Mouse (Mus musculus): ENCODE results near the gene Arfgef3.

Gene Arfgef3

DNA sequence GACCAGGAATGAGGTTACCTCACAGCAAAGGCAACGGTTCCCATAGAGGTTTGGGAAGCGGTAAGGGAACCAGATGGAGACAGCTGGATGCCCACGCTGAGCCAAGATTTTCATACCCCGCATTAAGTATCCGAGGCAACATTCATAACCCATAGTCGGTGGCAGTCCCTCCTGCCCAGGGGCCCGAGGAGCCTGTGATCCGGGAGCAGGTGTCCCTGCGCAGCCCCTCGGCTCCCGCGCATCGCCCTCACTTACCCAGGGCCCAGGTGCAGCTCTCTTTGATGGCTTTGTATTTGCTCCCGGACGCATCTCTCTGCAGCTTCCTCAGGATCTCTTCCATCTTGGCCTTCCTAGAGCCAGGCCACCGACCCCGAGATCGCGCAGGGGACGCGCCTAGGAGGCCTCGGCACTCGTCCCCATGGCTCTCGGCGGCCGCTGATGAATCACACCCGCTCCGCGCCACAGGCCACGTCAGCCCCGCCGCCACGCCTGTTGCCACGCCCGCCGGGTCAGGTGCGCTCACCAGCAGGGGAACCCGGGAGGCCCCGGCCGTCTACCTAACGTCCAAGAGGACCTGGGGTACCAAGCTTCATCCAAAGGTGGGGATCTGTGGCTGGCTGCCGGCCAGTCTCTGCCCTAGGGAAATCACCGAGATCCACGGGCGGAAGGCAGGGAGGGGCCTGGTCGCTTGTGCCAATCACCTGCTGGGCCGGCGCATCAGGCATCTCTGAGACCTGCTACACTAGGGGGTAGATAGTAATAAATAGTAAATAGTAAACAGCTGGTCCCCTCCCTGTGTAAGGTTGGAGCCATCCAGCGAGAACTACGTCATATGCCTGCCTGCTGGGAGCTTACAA, at the start of gene Arfgef3:
TSS of gene Arfgef3 (minus strand) at position 664 of the 857 bp plus-strand sequence.
- CTCF ChIA-PET = no interaction called here

DNA sequence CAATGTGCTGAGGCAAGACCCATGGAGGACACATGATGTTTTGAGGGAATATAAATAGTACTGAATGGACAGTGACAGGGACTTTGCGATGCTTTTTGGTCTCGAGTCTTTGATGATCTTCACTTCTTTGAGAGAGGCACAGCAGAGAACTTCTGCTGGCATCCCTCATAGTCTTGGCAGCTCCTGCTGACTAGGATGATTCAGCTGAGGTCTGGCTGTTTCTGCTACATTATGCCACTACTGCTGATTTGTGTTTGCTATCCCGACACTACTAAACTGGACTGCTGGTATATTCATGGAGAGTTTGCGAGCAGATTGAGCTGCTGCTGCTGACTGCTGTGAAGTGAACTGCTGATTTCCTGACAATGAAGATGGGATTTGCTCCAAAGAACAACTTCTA, 46.3 kb upstream of the Arfgef3 start:
- CTCF ChIA-PET = no interaction called here

DNA sequence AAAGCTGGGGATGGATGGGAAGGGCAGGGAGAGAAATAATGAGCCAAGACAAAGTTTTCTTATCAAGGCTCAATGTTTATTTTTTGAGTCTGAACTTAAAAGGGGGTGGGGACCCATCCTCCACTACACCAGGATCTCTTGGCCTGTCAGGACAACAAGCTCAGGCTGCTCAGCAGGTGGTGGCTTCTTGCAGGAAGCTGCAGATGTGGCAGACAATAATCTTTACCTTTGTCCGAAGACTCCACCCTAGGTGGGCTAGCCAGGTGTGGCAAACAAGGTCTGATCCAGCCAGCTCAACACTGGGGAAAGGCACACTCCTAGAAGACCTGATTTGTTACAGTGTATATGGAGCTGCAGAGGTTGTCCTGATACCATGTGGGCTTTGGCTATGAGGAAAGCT, 44.9 kb upstream of the Arfgef3 start:
- CTCF ChIA-PET = no interaction called here

DNA sequence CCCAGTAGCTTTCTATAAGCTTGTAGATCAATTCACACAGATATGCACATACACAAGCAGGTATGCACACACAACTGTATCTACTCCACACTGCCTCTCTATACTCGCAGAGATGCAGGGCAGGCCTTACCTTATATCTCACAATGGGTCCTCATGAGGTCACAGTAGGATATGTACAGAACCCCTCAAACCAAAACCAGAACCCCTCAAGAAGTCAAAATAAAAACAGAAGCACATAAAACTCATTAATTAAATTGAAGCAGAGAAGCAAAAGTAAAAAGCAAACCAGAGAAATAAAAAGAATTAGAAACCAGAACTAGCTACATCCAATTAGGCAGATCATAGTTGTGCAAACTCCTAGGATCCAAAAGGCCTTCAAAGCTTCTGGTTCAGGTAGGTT, 42.9 kb upstream of the Arfgef3 start, which contains the start of gene Gm4922:
TSS of gene Gm4922 (minus strand) at position 101 of the 400 bp plus-strand sequence.
- CTCF ChIA-PET = no interaction called here

DNA sequence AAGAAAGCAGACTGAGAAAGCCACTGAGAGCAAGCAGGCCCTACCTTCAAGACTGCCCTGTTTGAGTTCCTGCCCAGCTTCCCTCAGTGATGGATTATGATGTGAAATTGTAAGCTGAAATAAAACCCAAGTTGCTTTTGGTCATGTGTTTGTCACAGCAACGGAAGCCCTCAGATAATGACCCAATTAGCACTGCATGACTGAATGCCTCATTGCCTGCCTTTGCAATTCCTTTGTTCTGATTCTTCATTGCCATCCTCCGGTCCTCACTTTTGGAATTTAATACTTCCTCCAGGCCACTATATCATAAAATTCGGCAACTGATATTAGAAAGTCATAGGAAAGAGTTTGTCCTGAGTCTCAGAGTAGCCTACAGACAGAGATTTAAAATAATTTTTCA, 33.8 kb upstream of the Arfgef3 start:
- CTCF ChIA-PET = no interaction called here

DNA sequence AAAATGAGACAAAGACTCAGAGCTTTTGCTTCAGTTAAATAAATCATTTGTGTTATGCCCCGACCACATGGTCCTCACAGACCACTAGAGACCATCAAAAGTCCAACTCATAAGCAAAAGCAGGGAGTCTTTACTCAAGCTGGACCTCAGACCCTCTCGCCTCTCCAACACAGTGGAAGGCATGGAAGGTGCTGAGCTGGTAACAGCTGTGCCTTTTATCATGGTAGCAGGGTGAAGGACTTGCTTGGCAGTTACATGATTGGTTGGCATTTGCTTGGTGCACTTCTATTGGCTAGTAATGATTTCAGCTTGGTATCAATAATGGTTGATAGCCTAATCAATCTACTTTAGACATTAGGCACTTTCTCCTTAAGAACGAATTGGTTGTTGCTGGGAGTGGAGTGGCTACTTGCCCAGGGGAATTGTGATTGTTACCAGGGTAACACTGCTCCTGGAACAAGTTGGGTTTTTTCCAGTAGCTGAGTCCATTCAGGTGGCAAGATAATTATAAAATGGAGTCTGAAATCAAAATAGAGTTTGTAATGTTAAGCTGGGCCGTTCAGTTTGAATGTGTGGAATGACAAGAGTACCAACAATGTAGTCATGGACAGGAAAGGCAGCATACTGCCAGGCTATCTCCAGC, 28.9 kb upstream of the Arfgef3 start:
- CTCF ChIA-PET = no interaction called here

DNA sequence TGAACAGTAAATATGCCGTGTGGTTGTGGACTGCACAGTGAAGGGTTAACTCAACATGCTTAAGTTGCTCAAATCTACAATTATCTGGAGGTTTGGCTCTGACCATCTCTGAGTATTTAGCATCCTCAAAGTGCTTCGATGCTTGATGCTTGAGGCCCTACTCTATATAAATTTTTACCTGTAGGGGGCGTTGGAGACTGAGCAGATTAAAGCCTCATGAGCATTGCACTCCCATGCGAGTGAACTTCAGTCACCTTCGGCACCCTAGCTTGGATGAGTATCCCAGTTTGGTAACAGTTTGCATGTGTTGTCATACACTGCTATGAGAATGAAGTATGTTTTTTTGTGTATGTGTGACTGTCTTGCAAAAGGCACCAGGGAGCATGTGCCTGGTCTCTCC, 26.2 kb upstream of the Arfgef3 start:
- CTCF ChIA-PET = no interaction called here

DNA sequence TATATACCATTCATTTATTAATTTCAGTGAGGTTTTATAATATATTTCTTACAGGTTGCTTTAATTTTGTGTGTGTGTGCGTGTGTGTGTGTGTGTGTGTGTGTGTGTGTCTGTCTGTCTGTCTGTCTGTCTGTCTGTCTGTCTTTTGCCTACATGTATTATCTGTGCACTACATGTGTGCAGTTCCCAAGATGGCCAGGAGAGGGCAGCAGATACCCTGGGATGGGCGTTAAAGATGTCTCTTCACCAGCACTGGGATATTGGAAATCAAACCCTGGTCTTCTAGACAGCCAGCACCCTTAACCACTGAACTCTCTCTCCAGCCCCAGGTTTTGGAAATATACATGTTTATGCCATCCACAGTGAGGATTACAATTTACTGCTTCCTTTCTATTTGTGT, 16.5 kb upstream of the Arfgef3 start:
- CTCF ChIA-PET = interaction anchor here (0.6 kb wide), 1 partner anchor 11 kb away, joined by 3 read pairs; no protein-coding TSS in a partner anchor

DNA sequence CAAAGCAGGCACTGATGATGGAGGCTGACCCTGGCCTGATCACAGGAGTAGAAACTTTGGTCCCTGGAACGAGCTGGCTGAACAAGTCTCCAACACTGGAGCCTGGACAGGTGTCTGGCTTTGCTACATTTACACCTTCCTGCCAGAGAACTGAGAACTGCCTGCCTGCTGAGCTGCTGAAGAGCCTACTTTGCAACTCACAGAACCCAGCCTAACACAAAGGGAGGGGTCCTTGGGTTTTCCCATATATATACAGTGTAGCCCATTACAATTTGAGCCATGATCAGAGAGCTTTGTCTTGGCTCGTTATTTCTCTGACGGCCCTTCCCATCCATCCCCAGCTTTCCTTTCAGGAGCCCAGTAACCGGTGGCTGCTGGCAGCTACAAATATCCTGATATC, 6.3 kb upstream of the Arfgef3 start:
- CTCF ChIA-PET = interaction anchor here (0.5 to 0.7 kb wide), 2 partner anchors 380 to 1850 kb away, joined by 3 read pairs; no protein-coding TSS in a partner anchor

DNA sequence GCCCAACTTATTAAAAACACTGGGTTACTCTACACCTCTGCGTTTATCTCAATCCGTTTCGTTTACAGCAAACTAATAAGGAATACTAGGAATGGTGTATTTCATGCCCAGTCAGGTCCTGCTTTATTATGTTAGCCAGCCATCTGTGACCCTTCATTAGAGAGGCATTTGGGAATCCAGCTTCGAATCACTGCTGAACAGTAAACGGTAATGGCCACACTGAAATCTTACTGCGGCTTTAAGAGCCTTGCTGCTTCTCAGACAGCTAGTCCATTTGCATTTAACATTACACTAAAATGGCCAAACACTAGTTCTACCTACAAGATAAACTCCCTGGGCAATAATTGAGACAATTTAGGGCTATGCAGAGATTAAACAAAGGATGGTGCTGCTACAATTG, 1.7 kb downstream of the Arfgef3 start:
- CTCF ChIA-PET = no interaction called here

DNA sequence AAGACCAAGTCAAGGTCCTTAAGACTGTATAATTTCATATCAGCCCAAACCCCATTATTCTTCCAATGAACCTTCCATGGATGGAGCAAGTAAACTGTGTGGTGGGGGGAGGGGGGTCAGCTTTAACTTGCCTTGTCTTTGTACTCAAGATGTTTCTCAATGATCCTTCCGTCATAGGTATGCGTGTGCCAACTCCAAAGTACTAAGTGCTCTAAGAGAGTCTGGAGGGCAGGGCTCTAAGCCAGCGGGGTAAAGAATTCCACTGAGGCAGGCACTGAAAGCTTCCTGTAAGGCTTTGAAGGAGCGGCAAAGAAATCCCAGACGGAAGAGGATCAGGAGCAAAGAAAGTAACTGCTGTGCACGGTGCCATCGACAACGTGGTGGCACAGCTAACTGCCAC, 2.7 kb downstream of the Arfgef3 start:
- CTCF ChIA-PET = no interaction called here

DNA sequence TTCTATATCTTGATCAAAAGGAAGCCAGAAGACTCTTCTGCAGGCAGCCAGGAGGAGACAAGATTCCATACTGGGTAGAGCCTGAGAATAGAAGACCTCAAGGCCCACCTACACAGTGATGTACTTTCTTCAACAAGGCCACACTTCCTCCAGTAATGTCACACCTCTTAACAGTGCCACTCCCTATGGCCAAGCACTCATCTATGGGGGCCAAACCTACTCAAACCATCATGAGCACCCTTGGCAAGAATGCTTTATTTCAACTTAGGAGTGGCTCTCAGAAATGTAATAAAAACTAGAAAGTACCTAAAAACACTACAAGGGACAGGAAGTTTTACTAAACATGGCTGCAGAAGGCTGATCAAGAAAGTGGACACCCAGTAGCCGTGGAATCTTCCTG, 15.2 kb downstream of the Arfgef3 start:
- CTCF ChIA-PET = no interaction called here

DNA sequence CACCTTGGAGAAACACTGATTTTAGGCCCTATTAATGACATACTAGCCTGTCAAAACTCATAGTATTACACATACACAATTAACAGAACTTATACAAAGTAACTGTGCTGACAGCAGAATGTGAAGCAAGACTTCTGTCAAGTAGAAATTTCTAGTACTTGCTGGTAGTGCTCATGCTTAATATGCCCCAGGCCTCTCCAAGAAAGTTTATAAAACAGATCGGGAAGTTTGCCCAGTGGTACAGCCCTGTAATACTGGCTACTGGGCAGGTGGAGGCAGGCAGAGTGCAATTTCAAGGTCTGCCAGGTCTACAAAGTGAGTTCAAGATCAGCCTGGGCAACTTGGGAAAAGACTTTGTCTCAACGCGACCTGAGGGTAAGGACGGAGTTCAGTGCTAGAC, 32.3 kb downstream of the Arfgef3 start:
- CTCF ChIA-PET = no interaction called here

DNA sequence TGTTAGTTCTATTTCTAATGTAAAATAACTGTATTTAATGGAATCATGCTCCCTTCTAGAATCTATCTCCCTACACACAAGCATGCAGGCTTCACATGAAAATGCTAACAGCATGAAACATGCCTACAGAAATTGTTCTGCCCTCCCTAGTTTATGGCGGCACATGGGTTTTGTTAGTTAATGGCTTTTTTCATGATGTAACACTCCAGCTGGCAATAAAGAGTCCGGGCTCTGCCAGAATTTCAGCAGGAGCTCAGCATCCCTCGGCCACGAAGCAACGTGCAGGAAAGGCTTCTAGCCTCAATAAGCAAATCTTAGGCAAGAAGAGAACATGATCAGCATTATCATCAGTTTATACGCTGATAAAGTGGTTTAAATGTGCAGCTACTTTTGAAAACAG, 32.8 kb downstream of the Arfgef3 start:
- CTCF ChIA-PET = no interaction called here

DNA sequence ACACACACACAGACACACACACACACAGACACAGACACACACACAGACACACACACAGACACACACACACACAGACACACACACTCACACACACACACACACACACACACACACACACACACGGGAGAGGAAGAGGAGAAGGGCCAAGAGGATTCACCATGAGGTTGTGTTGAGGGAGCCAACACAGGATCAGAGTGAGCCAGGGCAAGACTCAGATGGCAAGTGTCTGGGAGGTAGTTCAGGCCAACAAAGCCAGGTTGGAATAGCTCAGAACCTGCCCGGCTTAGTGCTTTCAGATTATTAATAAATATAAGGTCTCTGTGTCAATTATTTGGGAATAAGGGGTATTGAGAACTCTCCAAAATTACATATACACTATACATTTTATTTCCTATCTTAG, 33.9 kb downstream of the Arfgef3 start:
- CTCF ChIA-PET = no interaction called here

DNA sequence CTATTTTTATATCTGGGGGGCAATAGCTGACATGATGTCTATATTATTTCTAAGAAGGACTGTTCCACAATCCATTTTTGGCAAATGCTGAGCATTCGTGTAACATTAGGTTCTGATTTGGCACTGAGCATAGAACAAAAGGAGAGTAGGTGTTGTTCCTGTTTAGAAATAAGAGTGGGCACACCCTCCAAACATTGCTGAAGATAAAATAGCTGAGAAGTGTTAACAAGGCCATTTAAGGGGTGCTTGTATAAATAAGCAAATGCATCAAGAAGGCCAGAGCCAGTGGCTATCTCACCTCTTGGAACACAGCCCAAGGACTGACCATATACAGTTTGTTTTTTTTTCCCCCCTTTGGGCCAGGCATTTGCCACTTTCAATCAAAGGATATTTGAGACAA, 35.1 kb downstream of the Arfgef3 start:
- CTCF ChIA-PET = no interaction called here

DNA sequence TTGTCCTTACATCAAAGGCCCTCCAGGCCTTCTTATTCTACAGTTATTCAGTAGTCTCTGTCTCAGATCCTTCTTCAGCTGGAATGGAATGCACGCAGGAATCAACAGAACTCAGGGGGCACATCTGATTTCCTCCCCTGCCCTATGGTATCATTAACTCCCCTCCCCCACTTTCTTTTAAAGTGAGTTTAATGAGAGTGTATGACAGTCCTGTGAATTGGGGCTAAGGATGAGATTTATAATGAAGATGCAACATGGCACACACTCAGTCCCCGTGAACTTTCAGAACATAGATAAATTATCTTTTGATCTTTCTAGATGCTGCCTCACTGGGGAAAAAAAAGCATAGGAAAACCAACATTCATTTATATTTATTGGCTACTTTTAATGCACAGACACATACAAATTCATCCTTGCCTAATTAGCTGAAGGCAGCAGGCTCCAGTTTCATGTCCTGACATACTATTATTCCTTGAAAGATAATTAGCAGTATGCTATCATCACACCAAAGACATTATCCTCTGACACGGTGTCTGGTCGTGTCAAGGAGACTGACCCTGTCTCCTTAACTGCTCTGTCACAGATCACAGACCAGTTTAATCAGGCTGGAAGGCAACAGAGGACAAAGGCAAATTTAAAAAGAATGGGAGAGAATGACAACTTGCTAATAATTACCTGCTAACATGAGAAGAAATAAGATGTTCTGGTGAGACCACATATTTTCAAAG, 39.2 kb downstream of the Arfgef3 start:
- CTCF ChIA-PET = no interaction called here

DNA sequence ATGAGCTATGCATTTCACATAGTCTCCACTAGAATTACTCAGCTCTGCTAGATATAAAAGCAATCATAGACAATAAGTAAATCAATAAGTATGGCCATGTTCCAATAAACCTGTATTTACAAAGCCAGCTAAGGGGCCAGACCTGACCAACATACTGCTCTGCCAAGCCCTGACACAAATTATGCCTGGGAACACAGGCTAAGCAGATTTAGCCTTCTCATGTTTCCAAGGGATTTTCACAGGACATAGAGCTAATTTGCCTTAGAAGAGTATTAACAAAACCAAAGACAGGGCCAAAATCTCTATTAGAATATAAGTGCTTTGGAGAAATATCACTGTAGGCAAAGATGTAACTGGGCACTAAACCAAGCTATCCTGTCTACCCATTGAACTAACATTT, 42.2 kb downstream of the Arfgef3 start:
- CTCF ChIA-PET = no interaction called here

DNA sequence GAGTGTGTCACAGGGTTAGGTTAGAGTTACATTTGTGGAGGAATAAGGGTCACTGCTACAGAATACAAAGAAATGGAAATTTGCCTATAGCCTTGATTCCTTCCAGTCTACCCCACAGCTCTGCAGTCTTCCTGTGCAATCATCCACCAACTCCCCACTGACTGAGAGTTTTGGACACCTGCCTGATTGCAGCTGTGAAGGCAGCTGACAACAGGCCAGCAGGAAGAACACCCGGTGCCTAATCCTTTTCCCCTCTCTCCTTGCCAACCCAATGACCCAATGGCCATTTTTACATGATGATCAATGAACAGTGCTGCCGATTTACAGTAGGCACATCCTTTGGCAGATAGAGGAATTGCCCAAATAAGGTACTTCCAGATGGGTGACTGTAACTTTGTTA, 43.6 kb downstream of the Arfgef3 start:
- CTCF ChIA-PET = no interaction called here

DNA sequence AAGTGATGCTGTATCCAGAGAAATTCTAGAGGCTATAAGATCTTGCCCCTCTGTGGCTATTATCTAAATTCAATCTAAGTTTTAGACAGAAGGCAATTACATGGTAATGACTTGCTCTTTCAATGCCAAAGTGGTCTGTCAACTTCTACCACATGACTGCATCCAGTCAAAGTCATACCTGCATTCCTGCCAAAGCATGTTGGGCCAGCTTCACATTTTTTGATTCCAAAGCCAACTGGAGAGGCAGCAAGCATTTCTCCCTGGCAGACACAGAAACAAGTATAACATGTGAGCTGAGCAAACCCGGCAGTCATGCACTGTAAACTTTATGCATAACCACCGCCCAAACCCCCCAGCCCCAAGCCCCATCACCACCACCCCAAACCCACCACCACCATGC, 44.6 kb downstream of the Arfgef3 start:
- CTCF ChIA-PET = no interaction called here

DNA sequence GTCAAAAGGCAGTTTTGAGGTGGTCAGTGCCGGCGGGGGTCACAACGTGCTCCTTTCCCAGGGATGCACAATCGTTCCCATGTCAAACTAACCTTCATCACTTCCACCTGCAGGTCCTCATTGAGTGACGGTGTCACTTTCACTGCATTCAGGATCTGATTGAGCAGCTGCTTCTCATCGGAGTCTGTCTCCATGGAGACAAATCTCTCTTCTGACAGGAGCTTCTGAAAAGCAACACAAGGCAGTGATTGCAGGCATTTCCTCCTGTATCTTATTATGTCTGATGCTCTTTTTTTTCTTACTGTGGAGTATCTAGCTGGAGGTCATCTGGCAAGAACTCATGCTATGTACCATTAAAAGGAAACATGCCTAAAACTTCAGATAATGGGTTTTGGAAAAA, 47.3 kb downstream of the Arfgef3 start:
- CTCF ChIA-PET = no interaction called here

DNA sequence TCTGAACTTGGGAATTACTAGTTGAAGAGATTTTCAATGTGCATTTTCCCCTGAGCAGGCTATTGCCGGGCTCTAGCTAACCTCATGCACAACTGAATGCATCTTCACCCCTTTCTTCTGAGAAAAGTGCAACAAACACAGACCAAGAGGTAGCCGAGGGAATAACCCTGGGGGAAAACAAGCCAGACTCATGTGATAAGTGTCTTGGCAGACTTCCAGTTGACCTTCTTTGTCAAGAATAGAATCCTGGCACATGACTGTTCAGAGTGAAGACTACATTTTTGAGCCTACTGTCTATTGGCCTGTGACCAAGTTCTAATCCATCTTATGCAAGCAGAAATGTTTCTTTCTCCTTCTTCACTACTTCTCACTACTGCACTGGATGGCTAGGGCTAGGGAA, 55.5 kb downstream of the Arfgef3 start:
- CTCF ChIA-PET = no interaction called here

DNA sequence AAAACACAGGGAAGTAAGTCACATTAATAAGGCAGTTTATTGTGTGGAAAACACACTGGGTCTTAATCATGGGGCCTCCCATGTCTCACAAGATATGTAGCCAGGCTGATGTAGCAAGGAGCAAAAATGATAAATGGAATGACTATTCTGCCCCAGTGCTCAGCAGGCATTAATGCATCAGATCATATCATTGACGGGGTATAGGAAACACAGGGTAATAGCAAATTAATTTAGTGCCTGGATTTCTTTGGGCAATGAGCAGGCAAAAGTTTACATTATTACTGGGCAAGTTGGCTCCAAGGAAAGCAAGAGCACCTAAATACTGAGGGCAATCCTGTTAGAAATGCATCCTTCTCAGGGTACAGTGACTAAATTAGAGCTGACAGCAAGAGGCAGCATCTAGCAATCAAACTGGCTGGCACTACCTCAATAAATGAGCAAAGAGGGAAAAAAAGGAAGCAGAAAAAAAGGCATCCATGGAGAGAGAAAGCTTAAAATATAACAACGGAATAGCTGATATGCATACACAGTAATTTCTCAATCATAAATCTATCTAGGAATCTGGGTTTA, 62.3 kb downstream of the Arfgef3 start:
- CTCF ChIA-PET = no interaction called here
